Mouse (Mus musculus) gastrocnemius, postnatal 25 days (tissue): ENCODE results near the gene Nkd1. TPM values are rescaled to one million over a fixed set of nuclear protein-coding genes. Genes with fewer than 3 reads are reported as not detected.

ENCODE experiments used
- DNase-seq: peaks from one replicate; pipeline ENCODE4 v3.0.0; 2022
- total RNA-seq, 2 experiments: library from RNA; stranded (reverse); gene quantifications; 1 replicate in 1 of 2; 2 replicates in 1 of 2; pipeline ENCODE4 v1.2.3; 2021

Nkd1 gene
- total RNA-seq, 2 experiments from 2014 or later, result 1.5 to 2.5 TPM

DNA sequence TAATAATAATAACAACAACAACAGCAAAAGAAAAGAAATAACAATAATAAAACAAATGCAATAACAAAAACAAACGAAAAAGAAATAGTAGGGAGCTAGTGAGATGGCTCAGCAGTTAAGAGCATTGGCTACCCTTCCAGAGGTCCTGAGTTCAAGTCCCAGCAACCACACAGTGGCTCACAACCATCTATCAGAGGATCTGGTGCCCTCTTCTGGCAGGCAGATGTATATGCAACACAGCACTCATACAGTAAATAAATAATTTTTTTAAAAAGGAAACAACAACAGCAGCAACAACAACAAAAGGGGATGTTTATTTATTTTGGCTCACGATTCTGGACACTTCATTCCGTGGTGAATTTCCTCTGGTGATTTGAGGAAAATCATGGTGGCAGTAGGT lies 98.4 kb downstream of the Nkd1 start:
- DNase-seq, result no peak

DNA sequence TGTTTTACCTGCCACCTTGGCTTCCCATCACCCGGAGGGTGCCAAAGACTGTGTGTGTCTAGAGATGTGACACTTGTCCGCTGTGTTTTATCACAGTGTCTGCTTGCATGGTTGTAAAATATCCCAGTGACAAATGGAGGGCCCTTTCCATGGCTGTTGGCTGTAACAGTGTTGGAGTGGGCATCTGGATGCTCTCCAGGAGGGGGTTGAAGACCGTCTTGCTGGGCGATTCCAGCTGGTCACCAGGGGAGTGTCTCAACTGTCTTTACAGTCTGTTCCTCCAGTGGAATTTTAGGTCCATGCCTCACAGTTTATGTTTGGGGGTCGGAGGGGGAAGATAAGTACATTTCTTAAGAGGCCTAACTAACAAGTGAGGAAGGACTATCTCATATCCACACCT lies 99.8 kb downstream of the Nkd1 start:
- DNase-seq, result no peak

DNA sequence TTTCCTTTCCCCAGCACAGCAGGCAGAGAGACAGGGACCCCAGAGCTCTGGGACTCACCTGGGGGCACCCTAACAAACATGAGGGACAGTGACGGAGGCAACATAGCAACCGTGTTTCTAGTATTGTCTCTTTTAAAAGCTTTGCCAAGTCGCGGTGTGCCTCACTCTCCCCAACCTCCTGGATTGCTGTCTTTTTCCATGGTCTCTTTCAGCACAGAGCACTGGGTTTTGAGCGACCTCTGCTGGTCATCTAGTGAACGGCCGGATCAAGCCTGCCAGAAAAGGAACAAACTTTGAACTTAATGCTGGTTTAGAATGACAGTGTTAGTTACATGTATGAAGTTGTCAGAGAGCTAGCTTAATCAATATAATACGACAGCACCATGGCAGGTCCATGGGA lies 100.3 kb downstream of the Nkd1 start:
- peak; percentile 28 for DNase-seq

DNA sequence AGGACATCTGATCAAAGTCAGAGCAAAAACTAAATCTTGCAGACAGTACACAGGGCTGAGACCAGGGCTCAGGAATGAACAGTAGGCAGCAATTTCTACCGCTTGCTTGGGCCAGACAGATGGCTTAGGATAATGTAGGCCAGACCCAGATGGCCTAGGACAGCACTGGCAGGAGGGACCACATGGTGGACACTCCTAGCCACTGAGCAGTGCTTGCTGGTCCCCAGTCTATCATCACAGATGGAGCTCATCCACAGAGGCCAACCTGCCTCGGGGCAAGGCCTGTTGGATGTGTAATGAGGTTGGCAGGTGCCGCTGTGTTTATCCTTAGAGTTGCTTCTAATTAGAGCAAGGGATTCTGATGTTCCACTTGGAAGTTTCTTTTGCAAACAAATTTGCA lies 102.2 kb downstream of the Nkd1 start:
- DNase-seq, result no peak

DNA sequence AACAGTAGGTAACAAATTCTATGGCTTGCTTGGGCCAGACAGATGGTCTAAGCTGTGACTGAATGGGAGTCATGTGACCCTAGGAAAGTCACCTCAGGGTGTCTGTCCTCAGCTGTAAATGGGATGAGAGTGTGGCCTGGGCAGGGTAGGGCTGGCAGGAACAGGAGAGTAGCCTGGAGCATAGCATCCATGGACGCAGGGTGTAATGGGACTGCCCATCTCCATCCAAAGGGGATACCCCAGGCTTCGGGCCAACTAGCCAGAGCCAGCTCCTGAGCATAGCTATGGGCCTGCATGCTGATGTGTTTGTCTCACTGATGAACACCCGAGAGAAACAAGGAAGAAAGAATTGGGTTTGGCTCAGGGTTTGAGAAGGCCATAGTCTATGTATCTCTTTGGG lies 103.1 kb downstream of the Nkd1 start:
- no peak for DNase-seq

DNA sequence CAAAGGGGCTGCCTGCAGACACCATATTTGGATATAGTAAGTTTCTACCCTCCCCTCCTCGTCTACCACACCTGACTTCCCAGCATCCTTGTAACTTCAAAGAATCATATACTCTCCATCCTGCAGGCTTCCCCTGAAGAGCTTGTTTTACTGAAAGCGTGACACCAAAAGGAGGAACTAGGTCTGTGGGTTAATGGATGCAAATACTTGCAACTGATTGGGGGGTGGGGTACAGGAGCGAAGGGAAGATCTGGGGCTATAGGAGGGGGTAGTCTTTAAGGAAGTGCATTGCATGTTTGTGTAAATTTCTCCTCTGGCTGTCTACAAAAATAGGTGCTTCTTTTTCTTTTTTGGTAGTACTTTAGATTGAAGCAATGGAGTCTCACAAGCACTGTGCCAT lies 105.3 kb downstream of the Nkd1 start:
- DNase-seq, result no peak

DNA sequence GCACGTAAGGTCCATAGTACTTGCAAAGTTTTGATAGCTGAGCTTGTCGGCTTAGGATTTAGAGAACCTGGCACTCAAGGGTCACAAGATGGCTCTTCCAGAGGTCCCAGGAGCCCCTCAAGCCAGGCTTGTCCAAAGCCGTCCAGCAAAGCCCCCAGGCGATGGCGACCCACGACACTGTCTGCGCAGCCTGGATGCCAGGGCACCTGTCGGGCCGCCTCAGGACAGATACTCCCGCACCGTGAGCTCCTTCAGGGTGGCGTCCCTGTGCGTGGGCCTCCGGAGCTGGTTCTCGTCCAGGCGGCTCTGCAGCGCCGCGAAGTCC lies 105.7 kb downstream of the Nkd1 start:
- no peak for DNase-seq

DNA sequence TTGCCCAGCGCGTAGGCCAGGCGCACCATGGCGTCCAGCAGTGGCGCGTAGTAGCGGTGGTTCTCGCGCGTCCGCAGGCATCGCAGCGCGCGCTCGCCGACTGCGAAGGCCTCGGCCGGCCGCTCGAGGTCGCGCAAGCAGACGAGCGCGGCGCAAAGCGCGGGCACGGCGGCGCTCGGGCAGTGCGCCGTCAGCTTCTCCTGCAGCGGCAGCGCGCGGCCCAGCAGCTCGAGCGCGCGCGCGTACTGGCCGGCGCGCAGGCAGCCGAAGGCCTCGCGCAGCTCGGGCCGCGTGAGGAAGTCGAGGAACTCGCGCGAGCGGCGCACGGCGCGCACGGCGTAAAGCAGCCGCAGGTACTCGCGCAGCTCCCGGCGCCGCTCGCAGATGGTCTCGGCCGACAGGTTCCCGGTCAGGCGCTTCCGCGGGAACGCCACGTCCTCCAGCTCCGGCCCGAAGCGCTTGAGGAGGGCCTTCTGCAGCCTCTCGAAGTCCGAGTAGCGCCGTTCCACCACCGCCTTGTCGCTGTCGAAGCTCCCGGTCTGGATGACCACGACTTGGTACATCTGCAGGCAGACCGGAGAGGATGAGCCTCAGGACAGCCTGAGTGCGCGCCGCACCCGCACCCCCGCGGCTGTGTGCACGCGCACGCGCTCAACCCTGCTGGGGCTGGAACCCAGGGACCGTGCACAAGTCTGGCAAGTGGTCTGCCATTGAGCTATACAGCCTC lies 106.3 kb downstream of the Nkd1 start:
- DNase-seq, result peak; percentile 84

DNA sequence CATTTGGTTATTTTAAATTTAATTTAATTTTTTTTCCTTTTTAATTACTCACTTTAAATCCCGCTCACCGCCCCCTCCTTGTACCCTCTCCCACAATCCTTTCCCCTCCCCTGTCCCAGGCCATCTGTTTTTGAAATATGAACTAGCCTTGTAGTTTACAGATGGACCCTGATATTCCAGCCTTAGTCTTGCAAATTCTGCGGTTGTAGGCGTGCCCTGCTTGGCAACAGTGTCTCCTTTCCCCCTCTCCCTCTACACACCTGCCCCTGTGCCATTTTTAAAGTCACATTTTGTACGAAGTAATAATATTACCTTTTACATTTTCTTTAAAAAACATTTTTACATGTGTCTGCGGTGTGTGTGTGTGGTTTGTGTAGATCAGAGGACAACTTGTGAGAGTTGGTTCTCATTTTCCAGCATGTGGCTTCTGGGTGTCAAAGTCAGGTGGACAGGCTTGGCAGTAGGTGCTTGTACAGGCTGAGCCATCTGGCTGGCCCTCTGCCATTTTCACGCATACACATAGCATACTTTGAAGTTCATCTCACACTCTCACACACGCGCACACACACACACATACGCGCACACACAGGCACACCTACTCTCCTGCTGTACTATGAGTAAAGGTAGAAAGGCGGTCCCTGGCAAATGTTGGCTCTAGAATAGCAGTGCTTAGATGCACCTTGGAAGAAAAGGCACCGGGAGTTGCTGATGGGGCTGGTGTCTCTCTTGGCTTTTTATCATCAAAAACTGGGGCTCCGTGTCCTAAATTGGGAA lies 107.0 kb downstream of the Nkd1 start:
- DNase-seq, result no peak

DNA sequence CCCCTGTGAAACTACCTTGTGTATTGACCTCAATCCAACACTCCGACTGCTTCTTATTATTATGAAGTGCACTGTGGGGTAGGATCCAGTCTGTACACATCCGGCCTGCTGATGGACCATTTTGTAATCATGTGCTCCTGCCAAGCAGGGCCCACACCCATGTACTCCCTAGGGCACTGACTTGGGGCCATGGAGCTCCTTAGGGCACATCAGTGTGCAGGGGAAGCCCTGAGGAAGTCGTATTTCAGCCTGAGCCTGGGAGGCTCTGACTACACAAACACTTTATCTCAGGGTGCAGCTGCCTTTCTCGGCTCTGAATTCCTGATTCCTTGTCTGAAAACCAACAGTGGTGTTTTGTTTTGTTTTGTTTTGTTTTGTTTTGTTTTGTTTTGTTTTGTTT lies 109.1 kb downstream of the Nkd1 start:
- peak; percentile 29 for DNase-seq

DNA sequence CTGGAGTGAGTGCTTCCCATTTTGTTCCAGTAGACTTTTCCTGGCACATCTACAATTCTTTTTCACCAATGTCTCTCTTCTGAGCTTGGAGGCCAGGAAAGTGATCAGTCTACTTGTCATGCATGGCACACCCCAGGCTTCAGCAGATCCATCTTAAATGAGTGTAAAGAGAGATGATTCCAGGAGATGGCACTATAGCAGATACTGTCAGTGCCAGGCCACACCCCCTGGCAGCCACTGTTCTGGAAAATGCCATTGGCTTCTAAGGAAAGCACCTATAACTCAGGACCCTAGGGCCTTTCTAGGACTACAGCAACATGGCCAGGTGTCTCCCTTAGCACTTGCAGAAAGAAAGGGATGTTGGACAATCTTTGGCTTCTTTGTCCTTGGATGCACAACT lies 109.9 kb downstream of the Nkd1 start:
- DNase-seq, result no peak

DNA sequence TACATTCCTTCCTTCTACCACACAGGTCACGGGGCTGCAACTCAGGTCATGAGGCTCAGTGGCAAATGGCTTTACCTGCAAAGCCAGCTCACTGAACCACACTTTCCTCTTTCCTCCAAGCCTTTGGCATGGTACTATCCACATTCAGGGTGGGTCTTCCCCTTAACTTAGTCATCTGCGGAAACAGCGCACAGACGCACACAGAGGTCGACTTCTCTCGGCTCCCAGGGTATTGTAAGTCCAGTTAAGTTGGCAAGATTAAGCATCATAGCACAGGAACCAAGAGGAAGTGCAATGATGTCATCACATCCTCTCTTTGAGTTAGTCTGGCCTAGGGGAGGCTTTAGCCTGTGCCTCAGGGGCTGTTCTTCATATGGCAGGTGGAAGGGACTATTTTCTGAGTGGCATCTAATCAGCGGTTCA lies 112.2 kb downstream of the Nkd1 start:
- DNase-seq, result peak; percentile 13

DNA sequence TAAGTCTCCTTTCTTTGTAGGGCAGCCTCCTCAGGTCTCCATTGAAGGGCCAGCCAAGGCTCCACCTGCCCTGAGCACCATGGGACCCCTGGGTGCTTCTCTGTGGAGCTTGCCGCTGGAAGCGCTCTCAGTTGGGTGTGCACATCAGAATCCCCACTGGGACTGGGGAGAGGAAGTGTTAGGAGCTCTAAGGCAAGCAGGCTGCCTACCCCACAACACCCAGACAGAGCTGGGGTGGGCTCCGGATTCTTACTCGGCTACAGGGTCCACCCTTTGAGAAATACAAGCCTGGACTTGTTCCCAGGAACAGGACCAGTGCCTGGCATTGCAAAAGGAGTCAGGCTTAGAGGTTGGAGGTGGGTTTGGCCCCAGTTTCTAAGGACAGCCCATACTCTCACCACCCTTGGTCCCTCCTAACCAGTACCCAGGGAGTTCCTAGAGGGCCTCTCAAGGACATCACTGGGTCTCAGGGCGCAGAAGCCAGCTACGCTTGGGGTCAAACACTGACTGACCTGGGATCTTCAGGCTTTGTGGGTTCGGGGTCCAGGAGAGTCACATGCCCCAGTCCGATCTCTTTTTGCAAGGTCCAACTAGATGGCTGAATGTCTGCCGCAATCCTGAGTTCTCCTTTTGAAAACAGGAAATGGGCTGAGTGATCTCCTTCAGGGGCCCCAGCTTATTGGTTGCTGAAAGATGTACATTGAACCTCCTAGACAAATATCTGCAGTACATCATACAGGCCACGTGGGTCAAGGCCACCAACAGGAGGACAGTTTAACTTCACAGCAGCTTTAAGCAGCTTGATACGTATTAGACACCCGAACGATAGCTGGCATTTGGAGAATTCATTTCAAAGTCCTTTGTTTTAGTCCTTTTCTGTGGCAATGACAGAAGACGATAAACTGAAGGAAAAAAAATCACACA lies 114.6 kb downstream of the Nkd1 start, which contains the start of gene Snx20:
Gene Snx20 (minus strand): TSS at position 655 of the 924 bp plus-strand sequence.
- no peak for DNase-seq

DNA sequence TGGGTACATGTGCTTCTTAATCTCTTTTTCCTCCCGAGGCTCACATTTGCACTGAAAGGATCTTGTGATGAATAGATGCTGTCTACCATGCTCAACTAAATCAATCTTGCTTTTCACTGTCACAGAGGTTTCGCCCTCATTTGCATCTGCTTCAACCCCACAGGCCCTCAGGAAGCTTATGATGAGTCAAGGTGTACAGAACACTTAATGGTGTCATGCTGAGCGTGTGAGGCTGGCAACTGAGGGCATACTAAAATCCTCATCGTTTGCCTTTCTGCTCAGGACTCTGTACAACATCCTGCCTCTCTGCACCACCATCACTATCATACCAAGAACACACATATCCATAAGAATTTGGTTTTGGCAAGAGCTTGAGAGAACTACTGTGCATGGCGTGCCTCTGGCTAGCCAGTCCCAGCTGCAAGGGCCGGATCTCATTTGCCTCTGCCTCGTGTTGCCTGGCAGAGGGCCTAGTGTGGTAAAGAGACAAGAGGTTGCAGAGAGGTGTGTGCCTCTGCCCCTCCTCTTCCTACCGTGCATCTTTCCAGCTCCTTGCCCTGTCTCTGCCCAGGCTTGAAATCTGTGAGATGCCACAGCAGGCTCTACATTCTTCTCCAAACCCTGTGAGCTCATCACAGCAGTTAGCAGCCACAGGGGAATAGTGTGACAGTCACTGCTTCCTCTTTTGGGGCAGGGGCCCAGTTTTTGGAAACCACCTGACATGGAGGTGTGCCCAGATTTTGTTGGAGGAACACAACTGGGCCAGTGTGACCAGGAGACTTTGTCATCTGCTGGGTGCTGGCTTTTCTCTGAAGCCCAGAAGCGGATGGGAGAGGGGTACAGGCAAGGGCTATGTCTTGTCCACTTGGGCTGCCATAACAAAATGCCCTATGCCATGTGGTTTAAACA lies 116.2 kb downstream of the Nkd1 start:
- DNase-seq, result no peak

DNA sequence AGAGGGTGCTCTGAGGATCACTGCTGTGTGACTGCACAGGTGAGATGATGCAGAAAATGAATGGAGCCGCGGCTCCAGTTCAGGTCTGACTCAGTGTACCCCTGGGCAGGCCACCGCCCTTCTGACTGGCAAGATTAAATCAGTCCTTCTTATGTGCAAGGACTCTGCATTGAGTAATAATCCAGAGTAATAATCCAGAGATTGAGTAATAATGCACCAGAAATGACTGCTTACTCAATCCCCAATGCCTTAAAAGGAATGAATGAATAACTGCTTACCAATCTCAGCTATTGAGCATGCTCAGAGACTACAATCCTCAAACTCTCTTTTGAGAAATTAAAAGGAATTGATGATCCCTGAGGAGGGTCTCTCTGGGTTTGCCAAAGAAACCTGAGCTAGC lies 117.8 kb downstream of the Nkd1 start:
- DNase-seq, result no peak

DNA sequence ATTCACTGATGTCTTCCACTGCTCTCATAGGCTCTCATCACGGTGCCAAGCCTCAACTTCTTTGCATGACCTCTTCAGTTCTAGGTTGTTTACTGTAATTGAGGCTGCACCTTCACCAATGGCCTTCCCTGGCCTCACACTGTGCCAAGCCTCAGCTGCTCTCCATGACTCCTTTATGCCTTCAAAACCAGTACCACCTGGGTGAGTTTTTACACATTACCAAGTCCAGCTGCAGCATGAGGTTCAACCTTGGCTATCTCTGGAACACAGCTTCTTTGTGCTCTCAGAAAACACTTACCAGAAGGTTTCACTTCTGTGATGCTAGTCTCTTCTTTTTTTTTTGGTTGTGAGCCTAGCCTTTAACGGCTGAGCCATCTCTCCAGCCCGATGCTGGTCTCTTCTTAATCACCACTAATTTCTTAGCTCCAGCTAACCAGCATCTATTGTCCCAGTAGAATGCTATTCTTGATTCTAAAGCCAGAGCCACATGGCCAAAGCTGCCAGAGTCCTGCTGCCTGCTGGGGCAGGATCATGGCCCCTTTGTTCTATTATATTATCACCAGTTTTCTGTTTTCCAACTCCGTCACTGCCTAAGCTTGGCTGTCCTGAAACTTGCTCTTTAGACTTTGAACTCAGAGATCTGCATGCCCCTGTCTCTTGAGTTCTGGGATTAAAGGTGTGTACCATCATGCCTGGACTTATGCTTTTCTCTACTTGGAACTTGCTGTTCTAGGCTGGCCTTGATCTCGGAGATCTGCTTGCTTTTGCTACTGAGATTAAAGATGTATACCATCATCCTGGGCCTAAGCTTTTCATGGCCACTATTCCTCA lies 121.8 kb downstream of the Nkd1 start:
- DNase-seq, result no peak
